Mouse (Mus musculus): ENCODE measurements at regions not wholly inside any gene's neighbourhood (a gene's known extent, or its start where the extent isn't known, plus 50 kb on each side); places are given as distances from the start of the nearest gene placed in this dataset.

DNA sequence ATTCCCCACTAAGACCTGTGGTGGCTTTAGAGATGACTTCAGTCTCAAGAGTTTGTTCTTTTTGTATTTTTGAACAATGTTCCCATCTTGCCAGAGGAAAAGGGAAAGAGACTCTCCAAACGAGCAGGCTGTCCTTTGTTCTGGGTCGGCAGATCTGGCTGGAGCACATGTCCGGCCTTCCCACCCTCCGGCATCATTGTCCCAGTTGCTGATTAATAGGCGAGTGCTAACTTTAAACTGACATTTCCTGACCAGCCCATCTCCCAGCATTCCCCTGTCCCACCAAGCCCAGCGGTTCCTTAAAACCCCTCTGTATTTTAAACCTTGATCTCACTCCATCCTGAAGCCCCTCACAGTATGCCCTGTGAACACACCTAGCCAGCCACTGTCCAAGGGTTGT is 140.0 kb upstream of the Klf4 start:
- DNase-seq (ENCODE audit: low spot score) (no peak), ATAC-seq (ENCODE audit: low read depth) (no peak)
- Histone ChIP-seq H3K4me2 (ENCODE audit: low read depth, low read length) (no peak overlapping the region), H3K27ac (replicated peaks; ENCODE audit: low read depth, low read length) (no peak overlapping the region), H3K27me3 (replicated peaks; ENCODE audit: control insufficient read depth, insufficient read depth, low read length) (no peaks in the 10 kb centered on the region), H3K36me3 (ENCODE audit: control insufficient read depth, insufficient read depth, low read length) (no peaks in the 10 kb centered on the region), H3K4me3 (ENCODE audit: low read depth, low read length) (no peak overlapping the region), H3K9me3 (ENCODE audit: control insufficient read depth, low read length) (no peaks in the 10 kb centered on the region), H3K4me1 (ENCODE audit: control insufficient read depth, insufficient read depth, low read length) (no peaks in the 10 kb centered on the region), H3K9ac (ENCODE audit: low read depth, low read length) (no peak overlapping the region)
- 70% methylated on average over 6 of the region's 6 CpGs for WGBS

DNA sequence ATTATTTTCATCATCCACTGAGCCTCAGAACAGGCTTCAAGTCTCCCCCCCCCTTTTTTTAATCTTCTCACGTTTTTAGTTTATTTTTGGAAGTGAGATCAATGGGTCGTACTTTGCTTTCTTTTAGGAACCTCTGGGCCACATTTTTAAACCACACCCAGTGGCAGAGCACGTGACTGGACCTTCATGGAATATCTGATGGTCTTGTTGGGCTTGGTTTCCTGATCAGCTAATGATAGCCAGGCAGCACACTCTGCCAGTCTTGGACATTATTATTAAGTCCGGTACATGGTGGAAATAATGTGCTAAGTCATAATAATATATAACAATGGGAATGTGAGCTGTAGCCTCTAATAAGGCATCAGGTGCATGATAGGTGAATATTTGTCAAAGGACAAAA is 138.0 kb upstream of the Klf4 start:
- H3K27me3 ChIP-seq (replicated peaks; ENCODE audit: control insufficient read depth, insufficient read depth, low read length), result no peaks in the 10 kb centered on the region
- no peak overlapping the region for H3K4me2 ChIP-seq (ENCODE audit: low read depth, low read length)

DNA sequence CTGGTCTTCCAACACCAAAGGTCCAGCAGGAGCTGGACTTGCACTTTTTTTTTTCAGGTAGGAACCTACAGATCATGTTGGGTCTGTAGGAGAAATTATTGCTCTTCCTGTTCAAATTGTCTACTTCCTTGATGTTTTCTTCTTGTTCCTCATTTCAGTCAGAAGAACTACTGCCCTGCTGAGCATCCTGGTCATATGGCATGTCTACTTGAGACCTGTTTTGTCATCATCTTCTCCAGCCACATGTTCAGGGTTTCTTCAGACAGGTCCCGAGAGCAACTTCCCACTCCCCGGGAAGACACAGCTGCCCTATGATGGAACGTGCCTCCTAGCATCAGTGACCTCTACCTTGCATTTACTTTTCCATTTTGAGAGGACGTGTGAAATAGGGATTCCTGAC is 132.6 kb upstream of the Klf4 start:
- Histone ChIP-seq H3K4me1 (ENCODE audit: control insufficient read depth, insufficient read depth, low read length) (no peaks in the 10 kb centered on the region), H3K27me3 (replicated peaks; ENCODE audit: control insufficient read depth, insufficient read depth, low read length) (no peaks in the 10 kb centered on the region), H3K36me3 (ENCODE audit: control insufficient read depth, insufficient read depth, low read length) (no peaks in the 10 kb centered on the region), H3K4me2 (ENCODE audit: low read depth, low read length) (no peak overlapping the region), H3K9me3 (ENCODE audit: control insufficient read depth, low read length) (no peaks in the 10 kb centered on the region), H3K9ac (ENCODE audit: low read depth, low read length) (no peak overlapping the region), H3K27ac (replicated peaks; ENCODE audit: low read depth, low read length) (no peak overlapping the region), H3K4me3 (ENCODE audit: low read depth, low read length) (no peak overlapping the region)
- ATAC-seq (ENCODE audit: low read depth) (no peak), DNase-seq (ENCODE audit: low spot score) (no peak)
- WGBS, result 82% methylated on average over 4 of the region's 4 CpGs

More for the DNA sequence above, 138.0 kb upstream of the Klf4 start:
- Histone ChIP-seq H3K9me3 (ENCODE audit: control insufficient read depth, low read length) (no peaks in the 10 kb centered on the region), H3K27ac (replicated peaks; ENCODE audit: low read depth, low read length) (no peak overlapping the region), H3K36me3 (ENCODE audit: control insufficient read depth, insufficient read depth, low read length) (no peaks in the 10 kb centered on the region), H3K4me3 (ENCODE audit: low read depth, low read length) (no peak overlapping the region), H3K9ac (ENCODE audit: low read depth, low read length) (no peak overlapping the region), H3K4me1 (ENCODE audit: control insufficient read depth, insufficient read depth, low read length) (no peaks in the 10 kb centered on the region)
- DNase-seq (ENCODE audit: low spot score) (no peak), ATAC-seq (ENCODE audit: low read depth) (no peak)
- 63% methylated on average over 4 of the region's 4 CpGs for WGBS

DNA sequence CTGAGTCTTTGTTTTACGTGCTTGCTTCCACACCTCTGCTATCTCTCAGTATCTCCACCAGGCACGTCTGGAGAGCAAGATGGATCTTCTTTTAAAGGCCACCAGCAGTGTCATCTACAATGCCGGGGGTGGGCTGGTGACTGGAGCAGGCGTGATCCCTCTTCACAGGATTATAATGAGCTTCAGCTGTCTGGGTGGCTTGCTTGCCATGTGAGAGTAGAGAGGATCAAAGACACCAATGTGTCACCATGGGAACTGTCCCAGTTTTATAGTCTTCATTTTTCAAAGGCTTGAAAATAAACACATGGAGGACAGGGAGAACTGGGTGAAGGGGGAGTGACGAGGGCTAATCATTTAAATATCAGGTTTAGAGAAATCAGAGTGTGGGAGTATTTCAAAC is 131.6 kb upstream of the Klf4 start:
- H3K27ac ChIP-seq (replicated peaks; ENCODE audit: low read depth, low read length), result no peak overlapping the region
- 49% methylated on average over 5 of the region's 5 CpGs for WGBS
- no peaks in the 10 kb centered on the region for H3K36me3 ChIP-seq (ENCODE audit: control insufficient read depth, insufficient read depth, low read length)
- H3K9ac ChIP-seq (ENCODE audit: low read depth, low read length), result no peak overlapping the region
- no peaks in the 10 kb centered on the region for H3K27me3 ChIP-seq (replicated peaks; ENCODE audit: control insufficient read depth, insufficient read depth, low read length)
- ATAC-seq (ENCODE audit: low read depth), result no peak
- H3K4me3 ChIP-seq (ENCODE audit: low read depth, low read length), result no peak overlapping the region
- no peak overlapping the region for H3K4me2 ChIP-seq (ENCODE audit: low read depth, low read length)
- H3K4me1 ChIP-seq (ENCODE audit: control insufficient read depth, insufficient read depth, low read length), result no peaks in the 10 kb centered on the region
- no peaks in the 10 kb centered on the region for H3K9me3 ChIP-seq (ENCODE audit: control insufficient read depth, low read length)
- DNase-seq (ENCODE audit: low spot score), result no peak

DNA sequence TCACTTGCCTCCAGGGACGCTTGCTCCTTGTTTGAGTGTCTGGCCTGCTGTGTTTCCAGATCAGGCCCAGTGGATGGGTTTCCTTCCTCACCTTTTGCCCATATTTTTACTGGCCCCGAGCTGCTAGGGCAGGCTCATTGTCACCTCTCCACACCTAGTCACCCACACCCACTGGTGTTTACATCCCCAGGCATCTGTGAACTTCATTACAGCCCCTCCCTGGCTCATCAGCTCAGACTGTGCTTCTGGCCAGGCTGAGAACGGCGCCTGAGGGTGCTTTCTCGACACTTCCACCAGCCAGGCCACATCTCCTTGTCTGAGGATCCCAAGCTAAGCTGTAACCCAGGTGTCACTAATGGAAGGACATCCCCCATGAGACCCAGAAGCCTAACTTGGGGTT is 129.8 kb upstream of the Klf4 start:
- DNase-seq (ENCODE audit: low spot score) (no peak), ATAC-seq (ENCODE audit: low read depth) (no peak)
- no peaks in the 10 kb centered on the region for H3K27me3 ChIP-seq (replicated peaks; ENCODE audit: control insufficient read depth, insufficient read depth, low read length)
- H3K4me1 ChIP-seq (ENCODE audit: control insufficient read depth, insufficient read depth, low read length), result 0 out of 2 replicates have a peak, but pooled peaks cover 4% of the 10 kb centered on the region
- no peak overlapping the region for H3K4me2 ChIP-seq (ENCODE audit: low read depth, low read length)
- no peak overlapping the region for H3K4me3 ChIP-seq (ENCODE audit: low read depth, low read length)
- no peaks in the 10 kb centered on the region for H3K9me3 ChIP-seq (ENCODE audit: control insufficient read depth, low read length)
- no peaks in the 10 kb centered on the region for H3K36me3 ChIP-seq (ENCODE audit: control insufficient read depth, insufficient read depth, low read length)
- 66% methylated on average over 5 of the region's 5 CpGs for whole genome bisulfite sequencing
- no peak overlapping the region for H3K9ac ChIP-seq (ENCODE audit: low read depth, low read length)
- H3K27ac ChIP-seq (replicated peaks; ENCODE audit: low read depth, low read length), result no peak overlapping the region

DNA sequence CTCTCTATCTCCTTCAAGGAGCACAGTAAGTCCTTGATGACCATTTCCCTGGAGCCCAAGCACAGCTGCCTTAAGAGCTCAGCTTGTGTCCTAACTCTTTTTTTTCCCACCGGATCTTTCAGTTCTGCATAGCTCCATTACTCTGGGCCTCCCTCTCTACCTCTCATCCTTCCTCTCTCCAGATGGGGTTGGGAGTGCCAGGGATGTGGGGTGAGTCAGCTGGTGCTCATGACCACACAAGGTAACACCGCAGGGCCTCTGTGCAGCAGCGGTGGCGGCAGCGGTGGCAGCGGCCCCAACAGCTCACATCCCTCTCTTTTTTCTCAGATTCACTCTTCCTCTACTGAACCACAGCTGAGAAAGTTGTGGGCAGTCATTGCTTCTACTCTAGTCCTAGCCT is 126.6 kb upstream of the Klf4 start:
- 94% methylated on average over 6 of the region's 6 CpGs for WGBS
- DNase-seq (ENCODE audit: low spot score), result no peak

DNA sequence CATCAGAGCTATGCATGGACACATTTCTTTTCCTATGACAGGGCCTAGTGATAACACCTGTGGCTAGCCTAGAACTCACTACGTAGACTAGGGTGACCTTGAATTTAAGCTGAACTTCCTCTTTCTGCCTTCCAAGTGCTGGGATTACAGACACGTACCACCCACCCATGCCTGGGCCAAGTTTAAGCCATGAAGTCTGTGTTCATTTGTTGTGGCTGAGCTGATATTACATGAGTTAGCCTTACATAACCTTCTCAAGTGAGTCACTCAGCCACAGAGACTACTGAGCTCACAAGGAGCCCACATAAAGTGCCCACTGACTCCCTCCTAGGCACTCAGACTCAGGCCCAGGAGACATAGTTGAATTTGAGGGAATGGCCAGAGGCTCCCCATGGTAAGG is 123.1 kb upstream of the Klf4 start:
- ATAC-seq (ENCODE audit: low read depth) (no peak), DNase-seq (ENCODE audit: low spot score) (no peak)
- H3K9ac ChIP-seq (ENCODE audit: low read depth, low read length), result no peak overlapping the region
- H3K27ac ChIP-seq (replicated peaks; ENCODE audit: low read depth, low read length), result no peak overlapping the region
- 67% methylated on average over 2 of the region's 2 CpGs for WGBS
- H3K4me2 ChIP-seq (ENCODE audit: low read depth, low read length), result no peak overlapping the region
- H3K4me3 ChIP-seq (ENCODE audit: low read depth, low read length), result no peak overlapping the region
- no peaks in the 10 kb centered on the region for H3K27me3 ChIP-seq (replicated peaks; ENCODE audit: control insufficient read depth, insufficient read depth, low read length)
- peaks cover 16% of the 10 kb centered on the region for H3K4me1 ChIP-seq (ENCODE audit: control insufficient read depth, insufficient read depth, low read length)
- no peaks in the 10 kb centered on the region for H3K9me3 ChIP-seq (ENCODE audit: control insufficient read depth, low read length)
- no peaks in the 10 kb centered on the region for H3K36me3 ChIP-seq (ENCODE audit: control insufficient read depth, insufficient read depth, low read length)

More for the DNA sequence above, 126.6 kb upstream of the Klf4 start:
- no peak for ATAC-seq (ENCODE audit: low read depth)
- no peak overlapping the region; the same call in 1 of the 2 replicates for H3K4me2 ChIP-seq (ENCODE audit: low read depth, low read length)
- H3K9me3 ChIP-seq (ENCODE audit: control insufficient read depth, low read length), result no peaks in the 10 kb centered on the region
- H3K4me1 ChIP-seq (ENCODE audit: control insufficient read depth, insufficient read depth, low read length), result 0 out of 2 replicates have a peak, but pooled peaks cover 4% of the 10 kb centered on the region
- no peak overlapping the region for H3K27ac ChIP-seq (replicated peaks; ENCODE audit: low read depth, low read length)
- H3K27me3 ChIP-seq (replicated peaks; ENCODE audit: control insufficient read depth, insufficient read depth, low read length), result no peaks in the 10 kb centered on the region
- H3K36me3 ChIP-seq (ENCODE audit: control insufficient read depth, insufficient read depth, low read length), result no peaks in the 10 kb centered on the region
- H3K4me3 ChIP-seq (ENCODE audit: low read depth, low read length), result no peak overlapping the region
- H3K9ac ChIP-seq (ENCODE audit: low read depth, low read length), result no peak overlapping the region

DNA sequence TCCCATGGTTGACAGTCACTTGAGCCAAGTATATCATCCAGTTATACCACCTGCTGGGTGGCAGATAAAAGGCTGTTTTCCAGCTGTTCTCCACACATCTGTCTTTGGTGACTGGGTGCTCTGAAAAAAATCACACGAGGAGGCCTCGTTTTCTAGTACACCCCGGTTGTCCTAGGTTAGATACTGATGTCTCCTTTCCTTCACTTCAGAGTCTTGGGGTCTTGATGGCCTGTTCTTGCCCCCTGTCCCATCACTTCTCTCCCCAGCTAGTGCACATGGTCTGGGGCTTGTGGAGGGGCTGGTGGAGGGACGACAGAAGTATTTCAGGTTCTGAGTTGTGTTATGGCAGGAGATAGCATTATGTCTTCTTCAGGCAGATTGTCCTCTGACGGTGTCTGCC is 120.4 kb upstream of the Klf4 start:
- Histone ChIP-seq H3K4me1 (ENCODE audit: control insufficient read depth, insufficient read depth, low read length) (peaks cover 24% of the 10 kb centered on the region), H3K9ac (ENCODE audit: low read depth, low read length) (no peak overlapping the region), H3K36me3 (ENCODE audit: control insufficient read depth, insufficient read depth, low read length) (no peaks in the 10 kb centered on the region), H3K9me3 (ENCODE audit: control insufficient read depth, low read length) (no peaks in the 10 kb centered on the region), H3K27me3 (replicated peaks; ENCODE audit: control insufficient read depth, insufficient read depth, low read length) (no peaks in the 10 kb centered on the region; the same call in 1 of the 2 replicates), H3K4me3 (ENCODE audit: low read depth, low read length) (no peak overlapping the region), H3K4me2 (ENCODE audit: low read depth, low read length) (peak overlapping the region; percentile 80; the same call in 1 of the 2 replicates), H3K27ac (replicated peaks; ENCODE audit: low read depth, low read length) (0 out of 2 replicates have a peak overlapping the region, but pooled peaks have one; percentile 97)
- DNase-seq (ENCODE audit: low spot score) (no peak), ATAC-seq (ENCODE audit: low read depth) (no peak)
- 71% methylated on average over 5 of the region's 5 CpGs for WGBS

DNA sequence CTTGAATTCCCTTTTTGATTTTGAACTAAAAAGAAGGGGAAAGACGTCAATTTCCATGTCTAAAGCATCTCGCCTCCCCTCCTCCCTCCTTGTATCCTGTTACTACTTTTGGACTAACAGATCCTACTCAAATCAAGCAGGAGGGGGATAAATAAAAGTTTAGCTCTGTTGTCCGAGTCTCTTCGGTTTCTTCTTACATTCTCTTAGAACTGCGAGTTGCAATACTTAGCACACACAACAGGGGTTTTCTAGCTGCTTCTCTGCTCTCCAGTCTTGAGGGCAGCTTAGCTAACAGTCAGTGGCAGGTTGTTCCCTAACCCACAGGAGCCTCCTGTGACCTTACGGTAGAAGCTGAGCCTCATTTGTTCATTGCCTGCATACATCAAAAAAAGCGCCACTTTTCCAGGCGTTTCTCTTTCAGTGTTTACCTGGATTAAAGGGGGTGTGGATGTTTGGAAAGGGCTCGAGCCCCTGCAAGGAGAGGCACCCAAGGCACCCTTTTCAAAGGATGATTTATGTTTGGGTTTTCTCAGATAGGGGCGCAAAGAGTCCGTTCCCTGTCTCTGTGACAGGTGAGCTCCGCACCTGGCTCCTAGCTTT is 119.6 kb upstream of the Klf4 start:
- Histone ChIP-seq H3K4me3 (ENCODE audit: low read depth, low read length) (peak overlapping the region; percentile 52), H3K9me3 (ENCODE audit: control insufficient read depth, low read length) (no peaks in the 10 kb centered on the region), H3K27ac (replicated peaks; ENCODE audit: low read depth, low read length) (peak overlapping the region; percentile 97), H3K36me3 (ENCODE audit: control insufficient read depth, insufficient read depth, low read length) (no peaks in the 10 kb centered on the region), H3K27me3 (replicated peaks; ENCODE audit: control insufficient read depth, insufficient read depth, low read length) (no peaks in the 10 kb centered on the region; the same call in 1 of the 2 replicates), H3K4me1 (ENCODE audit: control insufficient read depth, insufficient read depth, low read length) (peaks cover 27% of the 10 kb centered on the region), H3K4me2 (ENCODE audit: low read depth, low read length) (peak overlapping the region; percentile 80), H3K9ac (ENCODE audit: low read depth, low read length) (peak overlapping the region; percentile 73)
- ATAC-seq (ENCODE audit: low read depth) (no peak), DNase-seq (ENCODE audit: low spot score) (peak; percentile 75)
- 10% methylated on average over 12 of the region's 12 CpGs for WGBS
